Mouse (Mus musculus) R1 (cell line): ENCODE measurements around the gene Spi1.
"Not testable (repeated sequence)": the region's sequence is repeated elsewhere in the genome, so short reads cannot be mapped to it uniquely, and the experiment has no call there.

Experiments
- DNase-seq: peaks from one replicate; pipeline ENCODE4 v3.0.0-alpha.2; 2018; ENCODE audit warnings: low read depth, low spot score

Spi1 gene

GRCm38 (mm10) chr2:91081775-91082695, at the start of gene Spi1:
Gene Spi1, plus strand, starts transcription at chr2:91082390.
- DNase-seq, result no peak

GRCm38 (mm10) chr2:91033000-91033399, 49.2 kb upstream of the Spi1 start:
- DNase-seq, result peak; percentile 76

- no peak for DNase-seq
Measured at GRCm38 (mm10) chr2:91035385-91035784, 46.8 kb upstream of the Spi1 start, which contains the start of gene Rapsn. Gene Rapsn, plus strand, starts transcription at chr2:91035620.

GRCm38 (mm10) chr2:91041786-91042185, 40.4 kb upstream of the Spi1 start:
- no peak for DNase-seq

- peak; percentile 53 for DNase-seq
Measured at GRCm38 (mm10) chr2:91042651-91043398, 39.4 kb upstream of the Spi1 start.

GRCm38 (mm10) chr2:91044727-91045126, 37.5 kb upstream of the Spi1 start:
- DNase-seq, result peak; percentile 44

- DNase-seq, result not testable (repeated sequence)
Measured at GRCm38 (mm10) chr2:91045805-91046204, 36.4 kb upstream of the Spi1 start.

GRCm38 (mm10) chr2:91047359-91047758, 34.8 kb upstream of the Spi1 start:
- DNase-seq, result no peak

GRCm38 (mm10) chr2:91051917-91052316, 30.3 kb upstream of the Spi1 start:
- DNase-seq, result no peak

- DNase-seq, result no peak
Measured at GRCm38 (mm10) chr2:91052752-91053151, 29.4 kb upstream of the Spi1 start.

GRCm38 (mm10) chr2:91053181-91053933, 28.8 kb upstream of the Spi1 start:
- no peak for DNase-seq

- DNase-seq, result peak; percentile 92
Measured at GRCm38 (mm10) chr2:91053934-91054382, 28.2 kb upstream of the Spi1 start, which contains the start of gene Psmc3. Gene Psmc3, plus strand, starts transcription at chr2:91054009.

GRCm38 (mm10) chr2:91058435-91058834, 23.8 kb upstream of the Spi1 start:
- DNase-seq, result no peak

- no peak for DNase-seq
Measured at GRCm38 (mm10) chr2:91059376-91059775, 22.8 kb upstream of the Spi1 start.

GRCm38 (mm10) chr2:91060544-91061355, 21.4 kb upstream of the Spi1 start:
- peak; percentile 82 for DNase-seq

GRCm38 (mm10) chr2:91061849-91062481, 20.2 kb upstream of the Spi1 start:
- no peak for DNase-seq

- no peak for DNase-seq
Measured at GRCm38 (mm10) chr2:91062779-91063606, 19.2 kb upstream of the Spi1 start.

GRCm38 (mm10) chr2:91064211-91064610, 18.0 kb upstream of the Spi1 start:
- peak; percentile 80 for DNase-seq

- peak; percentile 82 for DNase-seq
Measured at GRCm38 (mm10) chr2:91065544-91065943, 16.6 kb upstream of the Spi1 start.
